Mouse (Mus musculus): ENCODE data around the gene Ranbp3l. TPM values are rescaled to one million over a fixed set of nuclear protein-coding genes. Genes with fewer than 3 reads are reported as not detected.

Gene Ranbp3l
- polyA plus RNA-seq, 1 experiment from 2014 or later = 0.55 TPM

GRCm38 (mm10) chr15:9113556-9113955, 145.8 kb downstream of the Ranbp3l start:
- WGBS = 91% methylated on average over 9 of the region's 9 CpGs
- H3K4me1 ChIP-seq = no peaks in the 10 kb centered on the region
- peaks cover 88% of the 10 kb centered on the region for H3K36me3 ChIP-seq (replicated peaks)

DNA sequence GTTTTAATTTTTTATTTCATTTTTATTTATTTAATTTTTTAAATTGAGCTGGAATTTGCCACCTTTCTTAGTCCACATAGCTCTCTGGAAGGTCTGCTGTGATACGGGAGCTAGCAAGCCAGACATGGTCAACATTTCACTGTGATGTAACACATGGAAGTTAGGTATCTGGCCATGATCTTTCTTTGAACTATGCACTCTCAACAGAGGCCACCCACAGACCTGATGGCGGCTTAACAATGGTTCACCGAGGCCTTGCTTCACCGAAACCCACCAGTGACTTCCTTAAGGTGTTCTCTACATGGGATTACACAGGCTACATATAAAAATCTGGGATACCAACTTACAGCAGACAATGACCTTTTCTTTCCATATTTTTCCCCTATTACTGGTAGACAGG, 146.4 kb downstream of the Ranbp3l start:
- Histone ChIP-seq H3K4me3 (no peak overlapping the region), H3K27me3 (ENCODE audit: poor library complexity, severe bottlenecking) (no peaks in the 10 kb centered on the region), H3K4me1 (no peaks in the 10 kb centered on the region), H3K36me3 (replicated peaks) (peaks cover 90% of the 10 kb centered on the region), H3K27ac (no peak overlapping the region), H3K9me3 (no peaks in the 10 kb centered on the region)
- 85% methylated on average over 4 of the region's 4 CpGs for WGBS
- DNase-seq (ENCODE audit: extremely low spot score, low spot score) = no peak

More at GRCm38 (mm10) chr15:9113556-9113955, 145.8 kb downstream of the Ranbp3l start:
- H3K27ac ChIP-seq = no peak overlapping the region
- H3K27me3 ChIP-seq (ENCODE audit: poor library complexity, severe bottlenecking) = no peaks in the 10 kb centered on the region
- no peak for DNase-seq (ENCODE audit: extremely low spot score, low spot score)
- H3K4me3 ChIP-seq = no peak overlapping the region
- no peaks in the 10 kb centered on the region for H3K9me3 ChIP-seq

- Histone ChIP-seq H3K9me3 (no peaks in the 10 kb centered on the region), H3K36me3 (replicated peaks) (peaks cover 93% of the 10 kb centered on the region)
- 80% methylated on average over 5 of the region's 5 CpGs for WGBS
Measured at GRCm38 (mm10) chr15:9114599-9114998, 146.8 kb downstream of the Ranbp3l start.

More at GRCm38 (mm10) chr15:9114599-9114998, 146.8 kb downstream of the Ranbp3l start:
- Histone ChIP-seq H3K27me3 (ENCODE audit: poor library complexity, severe bottlenecking) (no peaks in the 10 kb centered on the region), H3K27ac (no peak overlapping the region), H3K4me1 (no peaks in the 10 kb centered on the region), H3K4me3 (no peak overlapping the region)
- no peak for DNase-seq (ENCODE audit: extremely low spot score, low spot score)

Other genes with a start within 250 kb of the Ranbp3l start
- 30.1 and 30.4 TPM in 2 replicates for gene Nadk2, start 103.3 kb downstream of the Ranbp3l start, polyA plus RNA-seq (2016; fragmentation: Nextera tagmentation; extraction: Ambion mirVana)
- 2.2 and 2.7 TPM in 2 replicates for gene Lmbrd2, start 172.6 kb downstream of the Ranbp3l start, polyA plus RNA-seq (2016; fragmentation: Nextera tagmentation; extraction: Ambion mirVana)
- 134 and 136 TPM in 2 replicates for gene Skp2, start 187.5 kb downstream of the Ranbp3l start, polyA plus RNA-seq (2016; fragmentation: Nextera tagmentation; extraction: Ambion mirVana)